Mouse (Mus musculus) gastrocnemius, postnatal 14 days (tissue): ENCODE results near the gene Sema3f. TPM values are rescaled to one million over a fixed set of nuclear protein-coding genes. Genes with fewer than 3 reads are reported as not detected.

Source experiments
- DNase-seq: peaks from one replicate; pipeline ENCODE4 v3.0.0; 2021; ENCODE audit warnings: mixed read lengths
- intact Hi-C: fragments of 180-260 bp; cut with DNase I; formaldehyde crosslinking; loops from one replicate; pipeline ENCODE4 v1.15.1; 2025; ENCODE audit warnings: low total_unique reads
- total RNA-seq, 2 experiments: library from RNA; stranded (reverse); gene quantifications; 2 replicates each; pipeline ENCODE4 v1.2.3; 2021

Sema3f gene
- total RNA-seq, 2 experiments from 2014 or later = 8.4 to 10.6 TPM

DNA sequence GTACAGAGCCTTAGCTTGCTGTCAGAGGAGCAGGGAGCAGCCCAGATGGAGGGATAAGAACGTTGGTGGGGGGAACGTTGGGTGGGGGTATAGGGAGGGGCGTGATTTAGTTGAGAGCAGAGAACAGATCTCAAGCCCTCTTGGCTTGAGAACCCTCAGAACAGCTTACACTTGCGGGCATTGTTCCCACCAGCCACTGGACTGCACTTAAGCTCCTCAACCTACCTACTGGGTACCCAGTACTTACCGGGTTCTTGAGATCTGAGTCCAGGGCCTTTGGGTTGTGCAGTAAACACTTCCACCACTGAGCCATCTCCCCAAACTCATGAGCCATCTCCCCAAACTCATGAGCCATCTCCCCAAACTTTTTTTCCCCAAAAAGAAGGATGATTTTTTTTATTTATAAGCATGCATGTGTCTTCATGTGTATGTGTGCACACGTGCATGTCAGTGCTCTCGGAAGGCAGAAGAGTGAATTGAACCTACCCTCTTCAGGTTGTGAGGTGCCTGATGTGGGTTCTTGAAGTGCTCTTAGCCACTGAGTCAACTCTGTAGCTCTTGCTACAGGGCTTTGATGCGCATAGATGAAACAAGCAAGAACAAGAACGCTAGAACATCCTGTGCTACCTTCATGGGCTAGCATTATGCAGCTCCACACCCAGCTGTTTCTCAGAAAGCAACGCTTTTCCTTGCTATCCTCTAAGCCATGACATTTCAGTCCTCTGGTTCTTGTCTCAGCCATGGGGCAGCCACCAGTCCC lies 8.7 kb upstream of the Sema3f start:
- no peak for DNase-seq
- intact Hi-C loops = no loop called here

GRCm38 (mm10) chr9:107716951-107717350 lies 6.7 kb upstream of the Sema3f start:
- intact Hi-C loops = no loop called here
- peak; percentile 44 for DNase-seq

DNA sequence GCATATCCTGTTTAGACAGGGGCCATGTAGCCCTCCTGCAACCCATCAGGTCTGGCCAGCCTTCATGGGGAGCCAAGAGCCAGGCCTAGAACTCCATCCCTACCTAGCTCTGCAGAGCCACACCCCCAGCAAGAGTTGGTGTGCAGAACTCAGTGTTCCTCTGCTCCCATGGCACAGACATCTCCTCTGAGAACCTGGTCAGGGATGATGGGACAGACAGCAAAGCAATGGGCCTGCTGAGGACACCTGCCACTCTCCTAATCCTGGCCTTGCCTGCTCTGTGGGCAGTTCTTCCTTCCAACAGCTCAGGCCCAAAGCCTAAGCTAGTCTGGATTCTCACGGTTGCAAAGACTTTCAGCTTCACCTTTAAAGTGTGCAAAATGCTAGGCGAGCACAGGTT lies 5.4 kb upstream of the Sema3f start:
- DNase-seq = no peak
- intact Hi-C loops = no loop called here

DNA sequence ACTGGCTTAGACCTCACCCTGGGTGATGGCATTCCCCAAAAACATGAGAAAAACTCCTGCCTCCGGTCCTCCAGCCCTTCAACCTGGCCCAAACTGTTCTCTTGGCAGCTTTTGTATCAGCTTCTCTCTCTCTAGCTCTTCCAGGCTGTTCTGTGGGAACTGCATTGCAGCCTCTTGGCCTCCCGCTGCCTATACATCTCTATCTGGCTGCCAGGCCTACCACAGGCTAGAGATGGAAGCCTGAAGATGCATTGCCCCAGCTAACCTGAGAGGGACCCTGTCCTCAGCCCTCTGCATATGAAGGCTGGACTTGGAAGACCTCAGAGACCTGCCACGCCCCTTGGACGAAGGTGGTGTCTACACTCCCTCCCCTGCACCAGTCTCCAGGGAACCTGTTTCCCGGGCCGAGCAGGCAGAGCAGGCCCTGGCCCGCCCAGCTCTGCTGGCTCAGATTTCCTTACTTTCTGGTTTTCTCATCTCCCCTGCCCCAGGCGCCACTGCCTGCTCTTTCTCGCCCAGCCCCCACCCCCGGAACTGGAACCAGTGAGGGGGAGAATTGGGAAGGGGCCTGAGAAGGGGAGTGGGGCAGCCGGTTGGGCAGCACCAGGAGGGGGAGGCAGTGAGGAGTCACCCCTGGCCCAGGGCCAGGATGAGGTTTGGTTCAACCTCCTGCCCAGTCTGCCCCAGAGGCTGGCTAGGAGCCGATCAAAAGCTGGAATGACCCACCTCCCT lies 4.1 kb upstream of the Sema3f start:
- peak; percentile 59 for DNase-seq
- intact Hi-C loops = no loop called here

- intact Hi-C loops = no loop called here
- DNase-seq = no peak
Measured at GRCm38 (mm10) chr9:107709096-107709696, 1.1 kb downstream of the Sema3f start.

- intact Hi-C loops = no loop called here
- no peak for DNase-seq
Measured at GRCm38 (mm10) chr9:107708439-107709095, 1.7 kb downstream of the Sema3f start.

DNA sequence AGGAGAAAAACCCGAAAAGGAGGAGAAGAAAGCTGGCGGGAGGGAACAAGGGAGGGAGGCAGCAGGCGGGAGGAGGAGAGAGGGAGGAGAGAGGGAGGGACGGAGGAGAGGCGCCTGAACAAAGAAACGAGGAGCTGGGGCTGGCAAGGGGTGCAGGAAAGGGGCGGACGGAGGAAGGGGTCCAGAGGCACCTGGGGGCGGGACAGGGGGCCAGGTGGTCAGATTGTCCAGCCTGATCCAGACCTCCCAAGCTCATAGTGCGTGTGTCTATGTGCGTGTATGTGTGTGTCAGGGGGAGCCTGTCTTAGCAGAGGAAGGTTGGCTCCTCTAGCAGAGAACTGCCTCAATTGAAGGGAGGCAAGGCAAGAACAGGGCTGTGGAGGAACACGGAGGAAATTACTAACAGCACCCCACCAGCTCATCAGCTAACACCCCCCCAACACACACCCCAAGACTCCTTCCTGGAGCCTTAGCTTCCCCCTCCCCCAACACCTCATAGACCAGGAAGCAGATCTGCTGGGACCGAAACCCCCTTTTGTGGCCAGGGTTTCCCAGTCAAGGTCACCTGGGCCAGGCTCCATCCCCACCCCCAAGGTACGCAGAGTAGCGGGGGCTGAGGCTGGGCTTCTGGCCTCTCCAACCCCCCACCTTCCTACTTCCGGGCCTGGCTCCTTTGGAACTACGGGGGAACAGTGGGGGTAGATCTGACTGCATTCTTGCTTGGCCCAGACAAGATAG lies 2.4 kb downstream of the Sema3f start:
- intact Hi-C loops = no loop called here
- DNase-seq = no peak

- DNase-seq = no peak
- intact Hi-C loops = no loop called here
Measured at GRCm38 (mm10) chr9:107706781-107707211, 3.5 kb downstream of the Sema3f start.

- peak; percentile 84 for DNase-seq
- intact Hi-C loops = no loop called here
Measured at GRCm38 (mm10) chr9:107703337-107704122, 6.7 kb downstream of the Sema3f start.

- no peak for DNase-seq
- intact Hi-C loops = no loop called here
Measured at GRCm38 (mm10) chr9:107702606-107703185, 7.6 kb downstream of the Sema3f start.

DNA sequence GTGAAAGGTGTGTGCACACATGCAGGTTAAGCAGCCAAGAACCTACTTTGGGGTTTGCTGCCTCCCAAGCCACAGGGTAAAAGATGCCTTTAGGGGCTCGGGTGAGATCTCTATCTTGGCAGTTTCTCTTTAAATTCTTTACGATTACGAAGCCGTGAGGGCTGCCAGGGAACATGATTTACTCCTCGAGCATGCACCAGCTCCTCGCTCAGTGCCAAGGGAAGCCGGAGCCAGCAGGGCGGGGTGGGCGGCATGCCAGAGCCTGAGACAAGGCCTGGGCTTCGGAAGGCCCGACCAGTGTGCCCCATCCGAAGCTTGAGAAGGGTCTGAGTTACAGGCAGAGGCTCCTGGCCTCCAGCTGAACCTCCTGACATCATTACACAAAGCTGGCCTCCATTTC lies 8.7 kb downstream of the Sema3f start:
- intact Hi-C loops = no loop called here
- DNase-seq = peak; percentile 83

DNA sequence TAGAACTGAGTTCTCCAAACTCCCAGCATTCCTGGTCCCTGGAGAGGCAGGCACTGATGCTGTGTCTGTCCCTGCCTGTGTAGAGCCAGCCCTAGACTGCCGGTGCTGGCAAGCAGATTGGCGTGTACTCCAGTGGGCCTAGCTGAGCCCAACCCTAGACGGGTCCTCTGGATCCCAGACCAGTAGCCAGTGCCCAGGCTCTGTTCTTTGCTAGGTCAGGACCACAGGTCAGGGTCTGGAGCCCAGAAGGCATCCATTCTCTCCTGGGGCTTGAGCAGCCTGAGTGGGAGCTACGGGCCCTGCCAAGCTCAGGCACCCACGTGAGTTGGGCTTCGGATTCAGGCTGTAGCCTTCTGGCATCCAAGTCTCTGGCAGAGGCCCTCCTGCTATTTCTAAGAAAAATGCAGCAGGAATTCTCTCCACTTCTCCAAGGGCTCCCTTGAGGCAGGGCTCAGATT lies 10.1 kb downstream of the Sema3f start:
- intact Hi-C loops = no loop called here
- DNase-seq = peak; percentile 61

GRCm38 (mm10) chr9:107699376-107699980 lies 10.8 kb downstream of the Sema3f start:
- intact Hi-C loops = no loop called here
- no peak for DNase-seq

DNA sequence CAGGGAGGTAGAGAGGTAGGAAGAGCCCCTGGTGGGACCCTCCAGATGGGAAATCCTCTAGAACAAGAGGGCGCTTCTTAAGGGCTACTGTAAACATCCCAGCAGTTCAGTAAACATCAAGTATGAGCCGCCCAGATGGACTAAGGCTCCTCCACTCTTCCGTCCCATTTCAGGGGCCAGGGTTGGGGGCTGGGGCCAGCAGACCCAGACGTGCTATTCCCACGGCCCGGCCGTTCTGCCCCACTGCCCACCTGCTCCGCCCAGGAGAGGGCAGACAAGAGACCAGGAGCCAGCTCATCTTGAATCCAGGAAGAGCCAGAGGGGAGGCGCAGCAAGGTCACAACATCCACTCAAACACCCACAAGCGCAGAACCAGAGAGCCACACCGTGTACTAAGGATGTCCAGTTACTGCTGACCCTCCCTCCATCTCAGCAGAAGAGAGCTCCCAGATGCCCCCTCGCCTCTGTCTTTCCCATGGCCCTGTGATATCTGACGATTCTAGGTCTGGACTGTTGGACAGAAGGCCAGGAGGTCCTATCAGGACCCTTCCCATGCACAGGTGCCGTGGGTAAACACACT lies 11.6 kb downstream of the Sema3f start:
- intact Hi-C loops = no loop called here
- no peak for DNase-seq

- intact Hi-C loops = no loop called here
- no peak for DNase-seq
Measured at GRCm38 (mm10) chr9:107697811-107698521, 12.3 kb downstream of the Sema3f start.

GRCm38 (mm10) chr9:107696845-107697610 lies 13.2 kb downstream of the Sema3f start:
- no peak for DNase-seq
- intact Hi-C loops = no loop called here
